Mouse (Mus musculus): ENCODE results near the gene Polr1e. TPM values are rescaled to one million over a fixed set of nuclear protein-coding genes. Genes with fewer than 3 reads are reported as not detected.

Gene Polr1e
- total and polyA plus RNA-seq, 3 experiments: 37.2 to 87.7 (median 78.6) TPM

- TF ChIP-seq USF2 (conservative IDR thresholded peaks at IDR 0.05; ENCODE audit: low read depth, low read length): no peak
- TF ChIP-seq USF1 (IDR thresholded peaks at IDR 0.05; ENCODE audit: low read depth, low read length): no peak
- no peak for TF ChIP-seq E2F4 (IDR thresholded peaks at IDR 0.05; ENCODE audit: insufficient replicate concordance, low read depth, low read length)
- peak; percentile 42 for TF ChIP-seq MAX (IDR thresholded peaks at IDR 0.05; ENCODE audit: low read length)
- peak; percentile 24; the same call in 1 of the 2 replicates for TF ChIP-seq ETS1 (conservative IDR thresholded peaks at IDR 0.05; ENCODE audit: low read depth, low read length)
- no peak for TF ChIP-seq RAD21 (IDR thresholded peaks at IDR 0.05; ENCODE audit: low read depth, low read length)
- TF ChIP-seq IRF4 (IDR thresholded peaks at IDR 0.05; ENCODE audit: low read depth, low read length): no peak; the same call in 1 of the 2 replicates
- TF ChIP-seq NRF1 (IDR thresholded peaks at IDR 0.05; ENCODE audit: low read depth, low read length): peak; percentile 68; the same call in 1 of the 2 replicates
These were observed 6.7 kb upstream of the Polr1e start (continued) for GRCm38 (mm10) chr4:45011581-45012104.

DNA sequence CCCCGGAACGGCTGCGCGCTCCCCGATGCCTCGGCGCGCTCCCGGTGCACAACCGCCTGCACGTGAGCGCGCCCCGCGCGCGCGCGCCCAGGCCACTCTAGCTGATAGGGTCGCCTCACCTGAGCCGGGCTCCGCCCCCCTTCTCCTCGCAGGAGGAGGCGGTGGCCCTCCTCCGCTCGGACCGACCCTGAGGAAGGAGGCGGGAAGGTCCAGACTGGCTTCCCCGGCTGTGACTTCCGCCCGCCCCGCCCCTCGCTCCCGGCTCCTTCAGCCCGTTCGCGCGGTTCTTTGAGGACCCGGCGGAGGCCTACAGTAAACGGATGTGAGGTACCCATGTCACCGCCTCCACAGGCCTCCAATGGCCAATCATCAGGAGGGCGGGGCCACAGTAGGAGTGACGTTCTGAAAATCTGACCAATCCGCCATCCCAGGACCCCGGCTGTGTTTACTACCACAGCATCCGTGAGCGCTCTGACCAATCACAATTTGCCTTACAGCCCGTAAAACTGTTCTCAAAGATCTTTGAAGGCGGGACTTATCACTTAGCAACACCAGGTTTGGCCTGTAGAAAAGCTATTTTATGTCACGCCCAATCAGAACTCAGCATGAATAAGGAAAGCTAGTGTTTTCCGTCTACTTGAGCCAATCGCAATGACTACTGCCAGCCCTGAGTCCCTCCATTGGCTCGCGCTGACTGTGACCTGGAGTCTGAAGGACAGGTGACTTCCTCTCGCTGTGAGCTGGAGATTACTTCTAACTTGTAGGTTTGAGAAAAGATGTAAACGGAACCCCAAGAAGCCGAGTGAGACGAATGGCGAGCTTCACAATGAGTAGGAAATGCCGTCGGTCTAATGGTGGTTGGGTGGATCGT is 6.0 kb upstream of the Polr1e start, which contains the start of gene Zbtb5:
Gene Zbtb5, minus strand, starts transcription at position 308 of the 871 bp plus-strand sequence.
- peaks cover 6 to 27% of the 10 kb centered on the region in 2 experiments for H3K4me1 ChIP-seq (ENCODE audit: control insufficient read depth in 1 of 2, insufficient read depth in 2 of 2)
- no peaks in the 10 kb centered on the region for H3K9me3 ChIP-seq (replicated peaks; ENCODE audit: low read length)
- H3K4me3 ChIP-seq (replicated peaks in 1 of 3; ENCODE audit: low read depth in 2 of 3, low read length in 2 of 3, poor library complexity in 1 of 3): peak within 1 kb of the TSS; percentile 87 to 99 (median 95)
- peak; percentile 100 for DNase-seq (ENCODE audit: extremely low read depth)
- peak within 1 kb of the TSS; percentile 76 for H3K27ac ChIP-seq (ENCODE audit: insufficient read depth, low read depth)
- in situ Hi-C loops (cut with MboI; ENCODE audit: low pct_ligation_motif_present, low pct_unique_long_range_greater_than_20kb, low sequenced_read_pairs) (no loop called here), dilution Hi-C loops (cut with MboI; ENCODE audit: extremely low pct_ligation_motif_present, extremely low pct_unique_long_range_greater_than_20kb, low sequenced_read_pairs) (no loop called here)
- peak within 1 kb of the TSS; percentile 82 for H3K9ac ChIP-seq (ENCODE audit: insufficient read depth, low read depth)
- no peaks in the 10 kb centered on the region for H3K27me3 ChIP-seq (replicated peaks)
- peak within 1 kb of the TSS; percentile 79 for H3K4me2 ChIP-seq (ENCODE audit: insufficient read depth, low read depth, poor library complexity, severe bottlenecking)
- H3K79me2 ChIP-seq (replicated peaks; ENCODE audit: control insufficient read depth, extremely low read depth, insufficient read depth, poor library complexity, severe bottlenecking): peaks cover 9% of the 10 kb centered on the region
- peaks cover 0 to 2% of the 10 kb centered on the region in 2 experiments for H3K36me3 ChIP-seq (replicated peaks in 1 of 2; ENCODE audit: control insufficient read depth in 1 of 2, insufficient read depth in 1 of 2, low read length in 1 of 2)
- TF ChIP-seq IRF4 (IDR thresholded peaks at IDR 0.05; ENCODE audit: low read depth, low read length) (peak; percentile 51; the same call in 1 of the 2 replicates), ZKSCAN1 (IDR thresholded peaks at IDR 0.05; ENCODE audit: borderline replicate concordance, low read depth, low read length) (no peak), MAFK (IDR thresholded peaks at IDR 0.05; ENCODE audit: insufficient replicate concordance, low read length) (no peak), KAT2A (IDR thresholded peaks at IDR 0.05; ENCODE audit: insufficient replicate concordance, low read length) (peak; percentile 73; the same call in 1 of the 2 replicates), ELF1 (IDR thresholded peaks at IDR 0.05; ENCODE audit: low read depth, low read length) (peak; percentile 78), TCF12 (IDR thresholded peaks at IDR 0.05; ENCODE audit: low read depth, low read length) (peak; percentile 25; the same call in 1 of the 2 replicates), RCOR1 (conservative IDR thresholded peaks at IDR 0.05; ENCODE audit: low read depth, low read length) (no peak), SMC3 (IDR thresholded peaks at IDR 0.05; ENCODE audit: low read depth, low read length) (no peak), UBTF (IDR thresholded peaks at IDR 0.05; ENCODE audit: low read depth, low read length) (no peak), CHD2 (IDR thresholded peaks at IDR 0.05; ENCODE audit: low read length) (peak; percentile 94), JUND (conservative IDR thresholded peaks at IDR 0.05; ENCODE audit: low read depth, low read length) (no peak; the same call in 1 of the 2 replicates), MAX (IDR thresholded peaks at IDR 0.05; ENCODE audit: low read length) (peak; percentile 77), CTCF (conservative IDR thresholded peaks at IDR 0.05 in 1 of 2, IDR thresholded peaks at IDR 0.05 in 1 of 2; ENCODE audit: low read depth in 2 of 2, low read length in 2 of 2) (no peak), EP300 (IDR thresholded peaks at IDR 0.05; ENCODE audit: low read length) (no peak), ETS1 (conservative IDR thresholded peaks at IDR 0.05; ENCODE audit: low read depth, low read length) (0 out of 2 replicates have a peak, but pooled peaks have one; percentile 27), USF1 (IDR thresholded peaks at IDR 0.05; ENCODE audit: low read depth, low read length) (peak; percentile 62), NRF1 (IDR thresholded peaks at IDR 0.05; ENCODE audit: low read depth, low read length) (peak; percentile 57), BHLHE40 (IDR thresholded peaks at IDR 0.05; ENCODE audit: low read depth, low read length) (peak; percentile 85), HCFC1 (IDR thresholded peaks at IDR 0.05; ENCODE audit: low read depth, low read length) (peak; percentile 83), NELFE (IDR thresholded peaks at IDR 0.05; ENCODE audit: low read depth, low read length) (peak; percentile 18; the same call in 1 of the 2 replicates), USF2 (conservative IDR thresholded peaks at IDR 0.05; ENCODE audit: low read depth, low read length) (peak; percentile 53; the same call in 1 of the 2 replicates), GABPA (IDR thresholded peaks at IDR 0.05; ENCODE audit: insufficient replicate concordance, low read depth, low read length) (peak; percentile 8; the same call in 1 of the 2 replicates), POLR2AphosphoS2 (IDR thresholded peaks at IDR 0.05; ENCODE audit: low read depth, low read length) (0 out of 2 replicates have a peak, but pooled peaks have one; percentile 33), ZMIZ1 (IDR thresholded peaks at IDR 0.05; ENCODE audit: low read depth, low read length) (peak; percentile 11; the same call in 1 of the 2 replicates), MYC (IDR thresholded peaks at IDR 0.05; ENCODE audit: low read depth, low read length) (no peak), SIN3A (IDR thresholded peaks at IDR 0.05; ENCODE audit: low read length) (peak; percentile 77), ZNF384 (IDR thresholded peaks at IDR 0.05; ENCODE audit: low read depth, low read length) (no peak), RAD21 (IDR thresholded peaks at IDR 0.05; ENCODE audit: low read depth, low read length) (no peak), MXI1 (IDR thresholded peaks at IDR 0.05; ENCODE audit: low read depth, low read length) (peak; percentile 68), JUN (IDR thresholded peaks at IDR 0.05; ENCODE audit: insufficient read depth, low read depth, low read length) (no peak), E2F4 (IDR thresholded peaks at IDR 0.05; ENCODE audit: insufficient replicate concordance, low read depth, low read length) (peak; percentile 74; the same call in 1 of the 2 replicates)
